In genomic region chr13:97493836-97494235, GRCm38 (mm10) we compare ENCODE assay signal across 19 mouse cellular contexts.
DNase-seq lines count a peak whose midpoint lies in the region; ATAC-seq and TF ChIP-seq lines count a peak whose summit lies in the region.
"Had no signal": no experiment of that assay in that cellular context is flagged by ENCODE, and none has a peak within 500 bp of the region (broad histone marks: within the 10 kb centered on the region; RNA-seq: fewer than 3 reads in every experiment).

No protein-coding gene starts in this region.

- intact Hi-C loops in left cerebral cortex, adult 2 months (cut with DNase I) = loop anchor here (2.0 to 5.0 kb wide), 3 partner anchors 43 to 138 kb away; no protein-coding TSS in a partner anchor
- intact Hi-C loops in left cerebral cortex, postnatal 10 days (cut with DNase I) = no loop called here

- TF ChIP-seq POLR2A in ES-Bruce4 (IDR thresholded peaks at IDR 0.05; ENCODE audit: insufficient read depth, low read length) = no peak

- no peak overlapping the region for H3K4me3 ChIP-seq in left cerebral cortex, adult 2 months
- H3K4me3 ChIP-seq in ES-Bruce4 (ENCODE audit: low read depth, low read length) (no peak overlapping the region), ES-E14 (ENCODE audit: insufficient read depth in 1 of 2, low read depth in 1 of 2, low read length in 2 of 2, poor library complexity in 1 of 2, severe bottlenecking in 1 of 2) (no peak overlapping the region)
- no peak overlapping the region for H3K4me3 ChIP-seq in heart, embryonic 11.5 days (ENCODE audit: low read depth, low read length)
- H3K4me3 ChIP-seq: embryonic facial prominence, embryonic 13.5 days; embryonic facial prominence, embryonic 15.5 days; erythroblast, embryonic 14.5 days; forebrain, embryonic 10.5 days; forebrain, embryonic 12.5 days had no signal

- H3K27me3 ChIP-seq in ES-Bruce4 (ENCODE audit: control insufficient read depth, insufficient read depth, low read length, poor library complexity, severe bottlenecking) = no peaks in the 10 kb centered on the region
- H3K27me3 ChIP-seq in heart, embryonic 11.5 days (ENCODE audit: control insufficient read depth, insufficient read depth, low read length) = no peaks in the 10 kb centered on the region; the same call in 1 of the 2 replicates
- H3K27me3 ChIP-seq: embryonic facial prominence, embryonic 15.5 days had no signal

- in situ Hi-C loops in ES-E14 (cut with MboI; ENCODE audit: low sequenced_read_pairs in 2 of 2, unreplicated experiment in 2 of 2) = loop anchor here (10.0 to 25.0 kb wide), 2 partner anchors 257 to 259 kb away; partner anchors contain the start of gene Enc1 (in 1 of the 2)

- 69% methylated on average over 7 of the region's 7 CpGs for WGBS in heart, embryonic 11.5 days (ENCODE audit: insufficient replicate concordance)

- TF ChIP-seq CTCF in left cerebral cortex, adult 2 months (IDR thresholded peaks at IDR 0.05) = no peak
- TF ChIP-seq CTCF in ES-Bruce4 (IDR thresholded peaks at IDR 0.05; ENCODE audit: low read depth, low read length) = no peak

- no peak for DNase-seq in left cerebral cortex, adult 2 months (ENCODE audit: extremely low spot score in 1 of 2, low spot score in 2 of 2)
- no peak for DNase-seq in left cerebral cortex, postnatal 10 days (ENCODE audit: extremely low spot score in 1 of 2, low spot score in 2 of 2)
- DNase-seq in ES-E14 (ENCODE audit: low read depth, low spot score) (no peak), ZHBTc4 (ENCODE audit: low read depth, low spot score) (peak; percentile 55)
- no peak for DNase-seq in spleen, adult 12 weeks (ENCODE audit: low spot score)
- DNase-seq: adrenal gland, postnatal 25 days; cerebellum, adult 11 months; cerebellum, adult 18-20 months; cerebellum, adult 8-10 months; cerebellum, adult 9-11 months; cerebellum, postnatal 36 days; embryo, embryonic 11 days had no signal

- ATAC-seq in heart, embryonic 11.5 days (replicated peaks; ENCODE audit: insufficient number of reproducible peaks, low FRiP score, low TSS enrichment) = no peak

- no peak overlapping the region for H3K4me2 ChIP-seq in heart, embryonic 11.5 days
- H3K4me2 ChIP-seq: embryonic facial prominence, embryonic 13.5 days; embryonic facial prominence, embryonic 15.5 days; forebrain, embryonic 12.5 days had no signal

- no peak for TF ChIP-seq EP300 in ES-Bruce4 (IDR thresholded peaks at IDR 0.05; ENCODE audit: insufficient read depth, low read depth, low read length)

- H3K9me3 ChIP-seq in ES-Bruce4 (replicated peaks; ENCODE audit: control insufficient read depth, insufficient read depth, low read length, poor library complexity, severe bottlenecking) = no peaks in the 10 kb centered on the region
- no peaks in the 10 kb centered on the region for H3K9me3 ChIP-seq in ES-E14 (ENCODE audit: control insufficient read depth, insufficient read depth, low read depth, low read length)
- no peaks in the 10 kb centered on the region for H3K9me3 ChIP-seq in heart, embryonic 11.5 days (replicated peaks; ENCODE audit: control insufficient read depth, low read length)
- H3K9me3 ChIP-seq: embryonic facial prominence, embryonic 13.5 days; embryonic facial prominence, embryonic 15.5 days; forebrain, embryonic 10.5 days; forebrain, embryonic 12.5 days had no signal

- H3K36me3 ChIP-seq in ES-Bruce4 (ENCODE audit: control insufficient read depth, insufficient read depth, low read length, poor library complexity, severe bottlenecking) = peaks cover 44% of the 10 kb centered on the region
- peaks cover 59% of the 10 kb centered on the region for H3K36me3 ChIP-seq in ES-E14 (ENCODE audit: control insufficient read depth, insufficient read depth, low read length, poor library complexity, severe bottlenecking)
- H3K36me3 ChIP-seq in heart, embryonic 11.5 days (ENCODE audit: control insufficient read depth, insufficient read depth, low read length) = no peaks in the 10 kb centered on the region
- H3K36me3 ChIP-seq: embryonic facial prominence, embryonic 13.5 days; embryonic facial prominence, embryonic 15.5 days; forebrain, embryonic 10.5 days; forebrain, embryonic 12.5 days had no signal

- H3K9ac ChIP-seq in ES-Bruce4 (ENCODE audit: low read depth, poor library complexity, severe bottlenecking) = 0 out of 2 replicates have a peak overlapping the region, but pooled peaks have one; percentile 40
- H3K9ac ChIP-seq in ES-E14 (ENCODE audit: insufficient read depth, low read depth, low read length, poor library complexity, severe bottlenecking) = no peak overlapping the region; the same call in 1 of the 2 replicates
- no peak overlapping the region for H3K9ac ChIP-seq in heart, embryonic 11.5 days (ENCODE audit: low read depth, low read length)
- H3K9ac ChIP-seq: embryonic facial prominence, embryonic 13.5 days; embryonic facial prominence, embryonic 15.5 days; forebrain, embryonic 12.5 days had no signal

- H3K27ac ChIP-seq in left cerebral cortex, adult 2 months = peak overlapping the region; percentile 64
- H3K27ac ChIP-seq in ES-Bruce4 (ENCODE audit: insufficient read depth, low read length) (peak overlapping the region; percentile 88), ES-E14 (ENCODE audit: insufficient read depth, low read depth, low read length, poor library complexity, severe bottlenecking) (peak overlapping the region; percentile 59; the same call in 1 of the 2 replicates)
- H3K27ac ChIP-seq in heart, embryonic 11.5 days (ENCODE audit: low read depth, low read length) = no peak overlapping the region
- H3K27ac ChIP-seq: embryonic facial prominence, embryonic 13.5 days; embryonic facial prominence, embryonic 15.5 days; forebrain, embryonic 10.5 days; forebrain, embryonic 12.5 days had no signal

- no peaks in the 10 kb centered on the region for H3K4me1 ChIP-seq in ES-Bruce4 (ENCODE audit: control insufficient read depth, insufficient read depth, low read length)
- H3K4me1 ChIP-seq in ES-E14 (ENCODE audit: control insufficient read depth in 2 of 2, insufficient read depth in 2 of 2, low read length in 2 of 2, poor library complexity in 1 of 2) = peaks cover 0 to 7% of the 10 kb centered on the region in 2 experiments; a peak in 2 of 4 replicates
- H3K4me1 ChIP-seq in heart, embryonic 11.5 days (ENCODE audit: control insufficient read depth, insufficient read depth, low read length) = peaks cover 14% of the 10 kb centered on the region; the same call in 1 of the 2 replicates

TF ChIP-seq in ES-E14, 5 proteins besides CTCF, POLR2A, EP300 and RAD21:
- 0 out of 2 replicates have a peak, but pooled peaks have one; percentile 24 for TF ChIP-seq CHD2 (IDR thresholded peaks at IDR 0.05; ENCODE audit: low read depth, low read length)
- no peak for TF ChIP-seq ZNF384 (IDR thresholded peaks at IDR 0.05; ENCODE audit: low read depth, low read length)
